Mouse (Mus musculus): ENCODE data around the gene Pam. TPM values are rescaled to one million over a fixed set of nuclear protein-coding genes. Genes with fewer than 3 reads are reported as not detected.

Gene Pam
- polyA plus RNA-seq, 1 experiment from 2014 or later: 34.4 TPM

DNA sequence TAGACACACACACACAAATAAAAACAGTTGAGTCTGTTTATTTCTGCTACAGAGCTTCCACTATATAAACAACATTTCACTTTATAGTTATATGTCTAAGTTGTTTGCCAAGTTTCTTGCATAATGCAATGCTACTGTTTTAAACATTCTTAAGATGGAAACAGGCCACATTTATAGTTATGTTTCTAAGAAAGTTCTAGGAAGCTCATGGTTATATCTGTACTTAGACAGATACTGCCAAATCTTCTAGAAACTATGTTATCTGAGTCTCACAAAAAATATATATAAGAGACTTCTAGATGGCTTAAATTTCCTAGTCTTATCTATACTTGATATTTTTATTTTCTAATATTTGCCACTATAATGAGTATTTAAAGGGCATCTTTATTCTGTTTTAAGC is 342.2 kb downstream of the Pam start:
- no peak overlapping the region for H3K9ac ChIP-seq
- no peaks in the 10 kb centered on the region for H3K9me3 ChIP-seq (ENCODE audit: control insufficient read depth, low read length)
- no peaks in the 10 kb centered on the region for H3K27me3 ChIP-seq (ENCODE audit: control insufficient read depth, insufficient read depth, low read length)
- ATAC-seq (ENCODE audit: low FRiP score): no peak
- DNase-seq (ENCODE audit: low spot score): no peak
- no peak overlapping the region for H3K4me2 ChIP-seq (replicated peaks)
- no peaks in the 10 kb centered on the region for H3K4me1 ChIP-seq (replicated peaks; ENCODE audit: control insufficient read depth, insufficient read depth, low read length)
- no peak overlapping the region for H3K27ac ChIP-seq
- peaks cover 62% of the 10 kb centered on the region for H3K36me3 ChIP-seq (replicated peaks; ENCODE audit: control insufficient read depth, insufficient read depth)
- no peak overlapping the region for H3K4me3 ChIP-seq (replicated peaks; ENCODE audit: low read length)

DNA sequence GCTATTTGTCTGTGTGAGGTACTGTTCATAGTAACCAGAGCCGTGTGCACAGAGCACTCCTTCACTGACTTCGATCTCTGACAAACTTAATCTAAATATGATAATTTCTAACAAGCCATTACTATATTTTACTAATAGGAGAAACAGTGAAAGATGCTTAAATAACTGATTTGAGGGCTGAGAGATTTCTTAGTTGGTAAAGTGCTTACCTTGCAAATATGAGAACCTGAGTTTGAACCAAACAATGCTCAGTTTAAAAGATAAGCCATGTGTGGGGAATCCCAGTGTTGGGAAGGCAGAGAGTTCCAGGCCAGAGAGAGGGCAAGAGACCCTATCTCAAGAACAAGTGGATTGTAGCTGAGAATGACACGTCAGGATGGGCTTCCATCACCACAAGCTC is 347.3 kb downstream of the Pam start:
- Histone ChIP-seq H3K4me2 (replicated peaks) (no peak overlapping the region), H3K36me3 (replicated peaks; ENCODE audit: control insufficient read depth, insufficient read depth) (peaks cover 81% of the 10 kb centered on the region)
- 95% methylated on average over 3 of the region's 3 CpGs for WGBS

DNA sequence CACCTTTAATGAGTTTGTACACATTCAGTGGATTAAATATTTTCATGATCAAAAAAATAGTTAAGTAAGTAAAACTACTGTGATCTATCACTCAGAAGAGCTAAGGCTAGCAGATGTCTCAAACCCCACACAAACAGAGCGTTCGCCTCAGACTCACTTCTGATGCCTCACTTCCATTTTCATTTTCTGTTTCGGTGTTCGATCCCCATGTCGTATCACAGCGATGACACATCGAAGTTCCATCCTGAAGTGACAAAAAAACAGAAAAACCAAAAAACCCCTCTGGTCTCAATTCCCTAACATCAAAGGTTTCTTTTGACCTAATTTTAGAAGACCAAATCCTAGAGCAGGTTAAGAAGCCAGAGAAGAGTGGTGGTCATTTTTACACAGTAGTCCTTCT is 349.2 kb downstream of the Pam start:
- Histone ChIP-seq H3K4me3 (replicated peaks; ENCODE audit: low read length) (no peak overlapping the region), H3K36me3 (replicated peaks; ENCODE audit: control insufficient read depth, insufficient read depth) (peaks cover 84% of the 10 kb centered on the region), H3K9me3 (ENCODE audit: control insufficient read depth, low read length) (no peaks in the 10 kb centered on the region), H3K27me3 (ENCODE audit: control insufficient read depth, insufficient read depth, low read length) (no peaks in the 10 kb centered on the region), H3K4me2 (replicated peaks) (no peak overlapping the region), H3K27ac (no peak overlapping the region), H3K9ac (no peak overlapping the region), H3K4me1 (replicated peaks; ENCODE audit: control insufficient read depth, insufficient read depth, low read length) (no peaks in the 10 kb centered on the region)
- 97% methylated on average over 7 of the region's 7 CpGs for WGBS
- DNase-seq (ENCODE audit: low spot score) (no peak), ATAC-seq (ENCODE audit: low FRiP score) (no peak)

More for the DNA sequence above, 347.3 kb downstream of the Pam start:
- H3K27me3 ChIP-seq (ENCODE audit: control insufficient read depth, insufficient read depth, low read length): no peaks in the 10 kb centered on the region
- no peak overlapping the region for H3K27ac ChIP-seq
- H3K4me1 ChIP-seq (replicated peaks; ENCODE audit: control insufficient read depth, insufficient read depth, low read length): no peaks in the 10 kb centered on the region
- no peak for ATAC-seq (ENCODE audit: low FRiP score)
- H3K4me3 ChIP-seq (replicated peaks; ENCODE audit: low read length): no peak overlapping the region
- DNase-seq (ENCODE audit: low spot score): no peak
- H3K9ac ChIP-seq: no peak overlapping the region
- H3K9me3 ChIP-seq (ENCODE audit: control insufficient read depth, low read length): no peaks in the 10 kb centered on the region

DNA sequence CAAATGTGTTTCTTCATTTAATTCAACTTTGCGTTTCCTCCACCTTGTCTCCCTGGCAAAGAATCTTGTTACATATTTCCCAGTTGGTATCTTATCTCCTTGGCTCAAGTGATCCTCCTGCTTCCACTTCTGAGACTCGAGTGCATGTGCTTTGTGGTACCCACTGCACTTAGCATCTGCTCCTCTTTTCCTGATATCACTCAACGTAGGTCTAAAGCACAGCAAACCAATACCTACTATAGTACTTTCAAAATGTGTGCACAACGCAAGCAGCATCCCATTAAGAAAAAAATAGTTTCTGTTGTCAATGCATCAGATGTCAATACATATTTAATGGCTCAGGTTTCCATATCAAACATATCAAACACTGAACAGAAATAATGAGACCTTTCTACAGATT is 349.7 kb downstream of the Pam start:
- Histone ChIP-seq H3K27me3 (ENCODE audit: control insufficient read depth, insufficient read depth, low read length) (no peaks in the 10 kb centered on the region), H3K4me2 (replicated peaks) (no peak overlapping the region), H3K4me1 (replicated peaks; ENCODE audit: control insufficient read depth, insufficient read depth, low read length) (no peaks in the 10 kb centered on the region), H3K27ac (no peak overlapping the region), H3K4me3 (replicated peaks; ENCODE audit: low read length) (no peak overlapping the region), H3K9ac (no peak overlapping the region), H3K9me3 (ENCODE audit: control insufficient read depth, low read length) (no peaks in the 10 kb centered on the region), H3K36me3 (replicated peaks; ENCODE audit: control insufficient read depth, insufficient read depth) (peaks cover 84% of the 10 kb centered on the region)
- WGBS: 96% methylated on average over 4 of the region's 4 CpGs
- no peak for ATAC-seq (ENCODE audit: low FRiP score)
- DNase-seq (ENCODE audit: low spot score): no peak
